Mouse (Mus musculus) embryonic facial prominence, embryonic 15.5 days (tissue): ENCODE results near the gene Fam162a. TPM values are rescaled to one million over a fixed set of nuclear protein-coding genes. Genes with fewer than 3 reads are reported as not detected.
A peak's percentile ranks its signal among the peaks of the same experiment; 100 is the strongest.
"Not testable (repeated sequence)": the region's sequence is repeated elsewhere in the genome, so short reads cannot be mapped to it uniquely, and the experiment has no call there.

Experiments
- ATAC-seq: fragments of 200-750 bp; cut with Nextera tagmentation; 2 replicates; pipeline ENCODE4 v1.8.0; 2017; ENCODE audit warnings: low read depth, moderate TSS enrichment; ENCODE audit not compliant: insufficient number of reproducible peaks, low FRiP score, low TSS enrichment
- H3K27ac ChIP-seq: fragments of 300-500 bp; sonication (generic); replicated peaks from 2 replicates; pipeline ENCODE4 v1.5.1; 2015; ENCODE audit warnings: mild to moderate bottlenecking, inconsistent platforms
- H3K27me3 ChIP-seq: fragments of 300-500 bp; sonication (generic); 2 replicates; pipeline ENCODE4 v1.6.1; 2015; ENCODE audit warnings: inconsistent platforms
- H3K36me3 ChIP-seq: fragments of 300-500 bp; sonication (generic); 2 replicates; pipeline ENCODE4 v1.6.1; 2015; ENCODE audit warnings: mild to moderate bottlenecking, inconsistent platforms
- H3K4me1 ChIP-seq: fragments of 300-500 bp; sonication (generic); 2 replicates; pipeline ENCODE4 v1.6.1; 2015; ENCODE audit warnings: inconsistent platforms
- H3K4me2 ChIP-seq: fragments of 300-500 bp; sonication (generic); replicated peaks from 2 replicates; pipeline ENCODE4 v1.6.1; 2015; ENCODE audit warnings: mild to moderate bottlenecking, inconsistent platforms
- H3K4me3 ChIP-seq: fragments of 300-500 bp; sonication (generic); replicated peaks from 2 replicates; pipeline ENCODE4 v1.5.1; 2015; ENCODE audit warnings: mild to moderate bottlenecking, inconsistent platforms
- H3K9ac ChIP-seq: fragments of 300-500 bp; sonication (generic); 2 replicates; pipeline ENCODE4 v1.6.1; 2015; ENCODE audit warnings: inconsistent platforms
- H3K9me3 ChIP-seq: fragments of 300-500 bp; sonication (generic); replicated peaks from 2 replicates; pipeline ENCODE4 v1.6.1; 2016; ENCODE audit warnings: inconsistent platforms
- WGBS: fragments of 180-500 bp; shearing (Covaris S2); methylation state at CpG from one replicate; pipeline ENCODE4 v1.1.7; 2015; 5-methylcytosine and 5-hydroxymethylcytosine counted together
- polyA plus RNA-seq: library from polyadenylated mRNA; unstranded; fragments of >200 nt; fragmentation: Nextera tagmentation; extraction: Ambion mirVana; gene quantifications from 2 replicates; pipeline ENCODE4 v1.2.1, GENCODE M21; 2015

Gene Fam162a
- polyA plus RNA-seq, 1 experiment from 2014 or later = 648 TPM

DNA sequence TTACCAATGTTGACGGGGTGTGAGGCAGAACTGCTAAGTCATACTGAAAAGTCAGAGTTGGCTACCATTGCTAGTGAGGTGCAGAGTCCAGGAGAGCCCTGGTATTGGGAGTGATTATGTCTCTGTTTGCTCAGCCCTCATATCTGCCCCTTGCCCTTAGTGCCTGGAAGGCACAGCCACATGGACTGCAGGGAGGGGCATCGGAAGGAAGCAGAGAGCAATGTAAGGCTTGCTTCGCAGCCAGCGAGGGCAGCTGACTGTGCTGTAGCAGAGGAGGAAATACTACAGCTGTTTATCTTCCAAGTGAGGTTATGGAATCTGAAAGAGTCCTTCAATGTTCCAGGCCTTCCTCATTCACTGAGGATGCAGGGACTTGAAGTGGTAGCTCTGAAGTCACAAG, 16.5 kb upstream of the Fam162a start:
- H3K36me3 ChIP-seq = peaks cover 41% of the 10 kb centered on the region
- ATAC-seq = no peak
- H3K27ac ChIP-seq = no peak overlapping the region
- no peaks in the 10 kb centered on the region for H3K9me3 ChIP-seq
- no peaks in the 10 kb centered on the region for H3K27me3 ChIP-seq
- H3K9ac ChIP-seq = no peak overlapping the region
- H3K4me2 ChIP-seq = no peak overlapping the region
- no peak overlapping the region for H3K4me3 ChIP-seq
- 85% methylated on average over 4 of the region's 4 CpGs for WGBS
- no peaks in the 10 kb centered on the region for H3K4me1 ChIP-seq

DNA sequence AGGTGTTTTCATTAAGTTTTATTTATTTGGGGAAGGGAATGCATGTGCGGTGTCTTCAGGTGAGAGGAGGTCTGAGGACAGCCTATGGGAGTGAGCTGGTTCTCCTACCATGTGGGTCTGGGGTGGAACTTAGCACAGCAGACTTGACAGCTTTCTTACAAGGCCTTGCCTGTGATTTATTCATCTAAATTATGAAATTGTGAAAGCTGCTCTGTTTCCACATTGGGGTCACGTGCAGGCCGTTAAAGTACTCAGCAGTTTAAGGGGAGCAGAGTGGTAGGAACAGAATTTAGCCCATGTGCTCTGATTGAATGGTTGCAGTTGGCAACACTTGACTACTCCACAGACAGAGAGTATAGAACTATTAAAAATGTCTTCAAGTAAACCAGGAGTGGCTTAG, 8.5 kb upstream of the Fam162a start:
- H3K27ac ChIP-seq = no peak overlapping the region
- no peak for ATAC-seq
- H3K9ac ChIP-seq = no peak overlapping the region
- H3K4me1 ChIP-seq = no peaks in the 10 kb centered on the region
- H3K9me3 ChIP-seq = no peaks in the 10 kb centered on the region
- 91% methylated on average over 3 of the region's 3 CpGs for WGBS
- H3K36me3 ChIP-seq = peaks cover 10% of the 10 kb centered on the region
- no peak overlapping the region for H3K4me3 ChIP-seq
- no peaks in the 10 kb centered on the region for H3K27me3 ChIP-seq
- no peak overlapping the region for H3K4me2 ChIP-seq

DNA sequence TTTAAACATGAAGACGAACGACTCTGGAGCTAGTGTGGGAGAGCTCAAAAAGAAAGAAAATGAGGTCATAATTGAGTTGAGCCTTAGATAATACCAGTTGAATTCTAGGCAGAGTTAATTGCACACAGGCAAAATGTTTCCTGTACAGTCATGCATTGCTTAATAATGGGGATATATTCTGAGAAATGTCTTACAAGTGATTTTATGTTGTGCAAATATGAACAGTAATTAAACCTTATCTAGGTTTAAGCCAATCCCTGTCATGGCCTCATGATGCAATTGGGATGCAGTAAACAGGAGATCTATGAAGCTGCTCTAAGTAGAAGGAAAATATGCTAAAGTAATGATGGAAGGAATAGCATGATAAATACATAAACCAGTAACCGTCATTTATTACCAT, 3.4 kb upstream of the Fam162a start:
- no peak overlapping the region for H3K4me2 ChIP-seq
- H3K27ac ChIP-seq = no peak overlapping the region; the same call in 1 of the 2 replicates
- no peaks in the 10 kb centered on the region for H3K36me3 ChIP-seq
- WGBS = 83% methylated on average over 3 of the region's 3 CpGs
- no peak overlapping the region for H3K9ac ChIP-seq
- no peaks in the 10 kb centered on the region for H3K9me3 ChIP-seq
- no peak overlapping the region for H3K4me3 ChIP-seq
- no peaks in the 10 kb centered on the region for H3K4me1 ChIP-seq
- no peak for ATAC-seq
- no peaks in the 10 kb centered on the region for H3K27me3 ChIP-seq

DNA sequence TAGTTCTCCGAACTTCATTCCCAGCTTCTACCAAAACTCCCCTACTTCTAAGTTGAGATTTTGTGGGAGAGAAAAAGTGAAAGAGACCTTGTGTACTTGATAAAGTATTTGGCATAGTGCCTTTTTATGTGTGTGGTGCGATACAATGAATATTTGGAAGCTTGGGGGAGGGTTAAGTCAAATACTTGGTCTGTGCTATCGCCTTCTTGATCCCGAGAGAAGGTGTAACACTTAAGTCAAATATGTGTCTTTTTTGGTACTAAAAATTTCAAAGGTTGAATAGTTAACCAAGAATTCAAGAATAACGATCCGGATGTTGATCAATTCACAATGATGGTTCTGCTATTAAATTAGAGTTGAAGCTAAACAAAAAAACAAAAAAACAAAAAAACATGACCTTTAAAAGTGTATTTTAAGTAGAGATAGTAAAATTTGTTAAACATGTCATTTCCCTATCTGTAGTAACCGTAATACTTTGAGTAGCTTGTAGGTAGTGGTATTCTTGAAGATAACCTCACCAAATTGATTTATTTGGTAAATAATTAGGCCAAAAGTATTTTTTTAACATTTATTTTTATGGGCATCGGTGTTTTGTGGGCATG, 1.1 kb upstream of the Fam162a start:
- WGBS = 28% methylated on average over 8 of the region's 8 CpGs
- Histone ChIP-seq H3K36me3 (no peaks in the 10 kb centered on the region), H3K9ac (peak overlapping the region; percentile 53), H3K27me3 (no peaks in the 10 kb centered on the region), H3K4me2 (peak overlapping the region; percentile 62), H3K9me3 (no peaks in the 10 kb centered on the region), H3K4me1 (peaks cover 10% of the 10 kb centered on the region; the same call in 1 of the 2 replicates), H3K27ac (peak overlapping the region; percentile 100), H3K4me3 (peak overlapping the region; percentile 77)
- no peak for ATAC-seq

DNA sequence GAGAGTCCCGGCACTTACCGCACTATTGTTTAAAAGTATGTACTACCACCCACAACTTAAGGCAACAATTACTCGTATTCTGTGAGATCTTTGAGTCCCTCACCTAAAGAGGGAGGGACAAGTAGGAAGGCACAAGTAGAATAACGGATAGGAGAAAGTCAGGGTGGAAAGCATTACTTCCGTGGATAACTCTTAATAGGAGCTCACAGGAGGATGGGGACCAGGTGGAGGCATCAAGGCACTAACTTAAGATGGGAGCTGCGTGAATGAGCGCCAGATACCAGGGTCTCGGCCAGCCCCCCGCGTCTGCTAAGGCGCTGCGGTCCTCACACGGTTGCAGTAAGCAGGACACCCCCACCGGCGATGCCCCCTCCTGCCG, 334 bp downstream of the Fam162a start:
- peak overlapping the region; percentile 85 for H3K9ac ChIP-seq
- H3K9me3 ChIP-seq = no peaks in the 10 kb centered on the region
- peak overlapping the region; percentile 62 for H3K4me2 ChIP-seq
- peak overlapping the region; percentile 100 for H3K27ac ChIP-seq
- no peaks in the 10 kb centered on the region for H3K27me3 ChIP-seq
- peak; percentile 55; the same call in 1 of the 2 replicates for ATAC-seq
- H3K36me3 ChIP-seq = no peaks in the 10 kb centered on the region
- under 1% methylated on average over 16 of the region's 16 CpGs for WGBS
- H3K4me3 ChIP-seq = peak overlapping the region; percentile 77
- peaks cover 10% of the 10 kb centered on the region; the same call in 1 of the 2 replicates for H3K4me1 ChIP-seq

DNA sequence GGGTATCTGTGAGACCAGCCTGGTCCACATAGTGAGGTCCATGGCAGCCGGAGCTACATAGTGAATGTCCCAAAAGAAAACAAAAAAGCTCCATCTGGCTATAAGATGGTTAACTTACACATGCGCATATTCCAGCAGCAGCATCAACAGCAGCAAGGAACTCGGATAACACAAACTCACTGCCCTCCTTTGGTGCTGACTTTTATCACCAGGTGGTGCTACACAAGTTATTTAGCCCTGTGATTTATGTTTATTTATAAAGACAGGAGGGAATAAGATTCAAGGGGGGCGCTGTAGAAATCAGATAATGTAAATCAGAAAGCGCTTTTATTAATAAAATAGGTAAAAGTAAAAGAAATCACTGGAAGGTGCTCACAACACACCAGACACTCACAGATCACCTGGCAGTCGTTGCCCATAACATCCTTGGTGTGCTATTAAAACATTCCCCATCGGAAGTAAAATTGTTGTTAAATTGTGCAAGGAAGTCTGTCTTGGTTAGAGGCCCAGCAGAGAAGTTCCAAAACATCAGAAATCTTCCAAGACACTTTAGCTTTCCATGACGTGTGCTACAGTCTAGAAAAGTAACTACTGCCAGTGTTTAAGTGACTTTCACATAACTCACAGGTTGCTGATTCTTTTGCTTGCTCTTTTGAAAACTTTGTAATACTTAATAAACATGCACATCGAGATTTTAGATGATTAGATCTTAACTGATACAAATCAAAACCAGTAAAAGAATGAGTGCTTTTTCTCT, 1.4 kb downstream of the Fam162a start:
- 0 out of 2 replicates have a peak overlapping the region, but pooled peaks have one; percentile 5 for H3K9ac ChIP-seq

DNA sequence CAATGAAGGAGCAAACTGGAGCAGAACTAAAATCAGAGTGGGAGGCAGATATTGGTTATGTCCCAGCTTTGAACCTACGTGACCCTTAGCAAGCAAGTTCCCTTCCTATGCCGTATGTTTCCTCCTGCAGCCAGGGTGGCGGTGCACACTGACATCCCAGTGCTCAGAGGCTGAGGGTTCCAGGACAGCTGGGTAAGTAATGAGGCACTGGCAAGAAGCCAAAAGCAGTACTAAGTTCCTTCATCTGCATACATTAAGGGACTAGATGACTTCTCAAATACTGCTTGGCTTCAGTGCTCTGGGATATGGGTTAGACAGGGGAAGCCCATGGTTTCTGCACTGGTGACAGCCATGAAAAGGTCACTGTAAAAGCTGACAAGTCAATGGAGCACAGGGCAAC, 3.0 kb downstream of the Fam162a start:
- no peak overlapping the region for H3K4me3 ChIP-seq
- no peaks in the 10 kb centered on the region for H3K27me3 ChIP-seq
- ATAC-seq = no peak
- H3K9ac ChIP-seq = no peak overlapping the region
- no peaks in the 10 kb centered on the region for H3K36me3 ChIP-seq
- H3K4me1 ChIP-seq = peaks cover 14% of the 10 kb centered on the region; the same call in 1 of the 2 replicates
- no peak overlapping the region for H3K27ac ChIP-seq
- H3K4me2 ChIP-seq = no peak overlapping the region; the same call in 1 of the 2 replicates
- no peaks in the 10 kb centered on the region for H3K9me3 ChIP-seq
- WGBS = 56% methylated on average over 3 of the region's 3 CpGs

More for the DNA sequence above, 1.4 kb downstream of the Fam162a start:
- Histone ChIP-seq H3K27ac (peak overlapping the region; percentile 23; the same call in 1 of the 2 replicates), H3K4me2 (peak overlapping the region; percentile 62), H3K36me3 (no peaks in the 10 kb centered on the region), H3K27me3 (no peaks in the 10 kb centered on the region), H3K4me1 (peaks cover 10% of the 10 kb centered on the region; the same call in 1 of the 2 replicates), H3K4me3 (peak overlapping the region; percentile 77), H3K9me3 (no peaks in the 10 kb centered on the region)
- WGBS = 20% methylated on average over 9 of the region's 9 CpGs
- no peak for ATAC-seq

DNA sequence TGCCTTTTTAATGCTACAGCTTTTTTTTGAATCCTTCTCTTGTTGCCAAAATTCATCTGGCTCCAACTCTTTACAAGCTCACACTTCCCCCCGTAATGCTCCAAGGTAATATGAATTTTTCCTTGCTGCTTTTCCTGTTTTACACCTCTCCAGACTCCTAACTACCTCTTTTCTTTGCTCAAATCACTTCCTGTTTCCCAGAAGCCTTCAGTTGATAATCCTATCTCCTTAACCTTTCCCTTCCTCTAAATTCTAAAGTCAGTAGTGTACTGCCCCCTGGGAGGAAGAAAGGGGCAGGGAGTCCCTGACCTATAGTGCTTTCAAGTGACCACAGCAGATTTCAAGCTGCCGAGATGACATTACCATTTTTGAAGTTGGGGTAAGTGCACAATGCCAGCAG, 3.7 kb downstream of the Fam162a start:
- H3K4me1 ChIP-seq = peaks cover 14% of the 10 kb centered on the region; the same call in 1 of the 2 replicates
- ATAC-seq = no peak
- WGBS = 53% methylated on average over 2 of the region's 2 CpGs
- H3K36me3 ChIP-seq = no peaks in the 10 kb centered on the region
- H3K9me3 ChIP-seq = no peaks in the 10 kb centered on the region
- H3K9ac ChIP-seq = no peak overlapping the region
- no peak overlapping the region for H3K4me2 ChIP-seq
- no peak overlapping the region for H3K4me3 ChIP-seq
- no peak overlapping the region for H3K27ac ChIP-seq
- no peaks in the 10 kb centered on the region for H3K27me3 ChIP-seq

DNA sequence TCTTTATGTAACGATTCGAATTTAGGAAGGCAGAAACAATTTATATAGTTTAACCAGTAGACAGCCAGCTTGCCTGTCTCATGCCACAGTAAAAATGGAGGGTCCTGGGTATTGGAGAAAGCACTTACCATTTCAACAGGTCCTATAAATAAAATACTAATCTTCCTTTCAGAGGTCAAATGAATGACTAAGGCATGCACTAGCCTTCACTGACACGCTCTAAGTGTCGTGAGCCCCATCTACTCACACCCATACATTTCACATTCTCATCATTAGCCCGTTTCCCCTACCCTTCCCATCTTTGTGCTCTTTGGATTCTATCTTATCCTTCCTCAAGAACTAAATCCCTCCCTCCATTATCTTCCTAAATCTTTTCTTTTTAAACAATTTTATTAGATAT, 6.5 kb downstream of the Fam162a start:
- Histone ChIP-seq H3K27ac (no peak overlapping the region), H3K4me3 (no peak overlapping the region), H3K4me1 (peaks cover 14% of the 10 kb centered on the region; the same call in 1 of the 2 replicates), H3K9ac (no peak overlapping the region), H3K36me3 (peaks cover 4% of the 10 kb centered on the region; the same call in 1 of the 2 replicates), H3K4me2 (no peak overlapping the region), H3K27me3 (no peaks in the 10 kb centered on the region), H3K9me3 (no peaks in the 10 kb centered on the region)
- WGBS = 77% methylated on average over 5 of the region's 5 CpGs
- no peak for ATAC-seq

DNA sequence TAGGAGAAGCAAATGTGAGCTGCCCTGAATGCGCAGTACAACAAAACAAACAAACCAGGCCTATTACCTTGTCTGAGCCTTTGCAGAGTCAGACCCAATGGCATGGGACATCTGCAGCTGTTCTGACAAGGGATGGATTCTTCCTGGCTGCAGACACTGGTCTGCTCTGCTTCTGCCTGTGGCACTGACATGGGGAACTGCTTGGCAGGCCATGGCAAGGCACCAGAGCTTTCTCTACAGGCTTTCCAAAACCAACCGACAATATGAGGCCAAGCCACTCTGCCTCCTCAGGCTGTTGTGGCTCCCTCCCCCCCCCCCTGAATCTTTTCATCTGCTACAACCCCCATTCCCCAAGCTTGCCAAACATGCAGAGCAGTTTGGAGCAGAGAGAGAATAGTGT, 8.1 kb downstream of the Fam162a start:
- H3K9me3 ChIP-seq = no peaks in the 10 kb centered on the region
- no peak overlapping the region for H3K9ac ChIP-seq
- WGBS = 60% methylated on average over 2 of the region's 2 CpGs
- H3K4me1 ChIP-seq = peaks cover 5% of the 10 kb centered on the region; the same call in 1 of the 2 replicates
- H3K4me2 ChIP-seq = no peak overlapping the region
- no peak overlapping the region for H3K27ac ChIP-seq
- ATAC-seq = no peak
- H3K4me3 ChIP-seq = no peak overlapping the region
- H3K36me3 ChIP-seq = peaks cover 4% of the 10 kb centered on the region; the same call in 1 of the 2 replicates
- no peaks in the 10 kb centered on the region for H3K27me3 ChIP-seq

DNA sequence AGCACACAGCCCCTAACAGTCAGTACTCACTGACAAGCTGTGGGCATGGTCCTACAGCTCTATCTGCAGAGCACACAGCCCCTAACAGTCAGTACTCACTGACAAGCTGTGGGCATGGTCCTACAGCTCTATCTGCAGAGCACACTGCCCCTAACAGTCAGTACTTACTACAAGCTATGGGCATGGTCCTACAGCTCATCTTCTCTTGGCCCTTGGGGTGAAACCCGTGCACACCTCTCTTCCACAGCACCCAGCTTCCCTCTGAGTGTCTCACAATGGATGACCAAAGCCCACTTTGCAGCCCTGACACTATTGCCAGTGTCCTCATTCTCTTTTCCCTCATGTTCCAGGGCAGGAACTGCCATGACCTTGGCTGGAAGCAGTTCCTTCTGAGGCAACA, 8.9 kb downstream of the Fam162a start:
- H3K4me2 ChIP-seq, H3K4me1 ChIP-seq, H3K27ac ChIP-seq, H3K9me3 ChIP-seq, H3K4me3 ChIP-seq, ATAC-seq, H3K36me3 ChIP-seq, H3K27me3 ChIP-seq, H3K9ac ChIP-seq: not testable (repeated sequence)
- 78% methylated on average over 1 of the region's 1 CpGs for WGBS
